Mouse (Mus musculus): ENCODE results near the gene Cyb5r2.

GRCm38 (mm10) chr7:107702461-107703380 is 55.1 kb downstream of the Cyb5r2 start:
- TF ChIP-seq CTCF (IDR thresholded peaks at IDR 0.05; ENCODE audit: low read depth, low read length) (no peak), POLR2A (IDR thresholded peaks at IDR 0.05; ENCODE audit: insufficient read depth, low read length) (no peak), EP300 (IDR thresholded peaks at IDR 0.05; ENCODE audit: insufficient read depth, low read depth, low read length) (no peak)
